Mouse (Mus musculus) myocyte (in vitro differentiated cells): ENCODE results near the gene Trabd2b.

Source experiments
- E2F4 ChIP-seq: IDR thresholded peaks from one replicate; pipeline ENCODE4 v1.6.1; 2011; ENCODE audit warnings: mild to moderate bottlenecking, control low read depth, moderate library complexity; ENCODE audit not compliant: insufficient read depth
- MAX ChIP-seq: IDR thresholded peaks from one replicate; pipeline ENCODE4 v1.6.1; 2011; ENCODE audit warnings: low read depth, mild to moderate bottlenecking, control low read depth
- MYOD1 ChIP-seq, 3 experiments: IDR thresholded peaks; one replicate each; pipeline ENCODE4 v1.6.1; 2011; ENCODE audit warnings: control low read depth in 2 of 3, low read depth in 2 of 3, mild to moderate bottlenecking in 2 of 3, moderate library complexity in 1 of 3; ENCODE audit not compliant: insufficient read length in 2 of 3, control insufficient read depth in 1 of 3
- MYOG ChIP-seq, 3 experiments: IDR thresholded peaks; one replicate each; pipeline ENCODE4 v1.6.1; 2011; ENCODE audit warnings: control low read depth in 2 of 3, low read depth in 2 of 3, mild to moderate bottlenecking in 2 of 3; ENCODE audit not compliant: insufficient read length in 2 of 3, control insufficient read depth in 1 of 3, insufficient read depth in 1 of 3
- POLR2A ChIP-seq: IDR thresholded peaks from one replicate; pipeline ENCODE4 v1.6.1; 2011; ENCODE audit warnings: low read depth, mild to moderate bottlenecking, control low read depth, moderate library complexity; ENCODE audit not compliant: insufficient read length
- POLR2AphosphoS2 ChIP-seq: IDR thresholded peaks from one replicate; pipeline ENCODE4 v1.6.1; 2011; ENCODE audit warnings: low read depth, control low read depth; ENCODE audit not compliant: insufficient read length
- REST ChIP-seq: IDR thresholded peaks from one replicate; pipeline ENCODE4 v1.6.1; 2011; ENCODE audit warnings: mild to moderate bottlenecking, control low read depth, moderate library complexity; ENCODE audit not compliant: insufficient read depth, insufficient read length
- SRF ChIP-seq: IDR thresholded peaks from one replicate; pipeline ENCODE4 v1.6.1; 2011; ENCODE audit warnings: low read depth; ENCODE audit not compliant: control insufficient read depth, insufficient read length
- TCF12 ChIP-seq: IDR thresholded peaks from one replicate; pipeline ENCODE4 v1.6.1; 2011; ENCODE audit warnings: mild to moderate bottlenecking, control low read depth; ENCODE audit not compliant: poor library complexity, insufficient read depth, severe bottlenecking
- TCF3 ChIP-seq: IDR thresholded peaks from one replicate; pipeline ENCODE4 v1.6.1; 2011; ENCODE audit warnings: low read depth, control low read depth; ENCODE audit not compliant: insufficient read length
- USF1 ChIP-seq: IDR thresholded peaks from one replicate; pipeline ENCODE4 v1.6.1; 2011; ENCODE audit warnings: low read depth, mild to moderate bottlenecking, control low read depth, moderate library complexity

DNA sequence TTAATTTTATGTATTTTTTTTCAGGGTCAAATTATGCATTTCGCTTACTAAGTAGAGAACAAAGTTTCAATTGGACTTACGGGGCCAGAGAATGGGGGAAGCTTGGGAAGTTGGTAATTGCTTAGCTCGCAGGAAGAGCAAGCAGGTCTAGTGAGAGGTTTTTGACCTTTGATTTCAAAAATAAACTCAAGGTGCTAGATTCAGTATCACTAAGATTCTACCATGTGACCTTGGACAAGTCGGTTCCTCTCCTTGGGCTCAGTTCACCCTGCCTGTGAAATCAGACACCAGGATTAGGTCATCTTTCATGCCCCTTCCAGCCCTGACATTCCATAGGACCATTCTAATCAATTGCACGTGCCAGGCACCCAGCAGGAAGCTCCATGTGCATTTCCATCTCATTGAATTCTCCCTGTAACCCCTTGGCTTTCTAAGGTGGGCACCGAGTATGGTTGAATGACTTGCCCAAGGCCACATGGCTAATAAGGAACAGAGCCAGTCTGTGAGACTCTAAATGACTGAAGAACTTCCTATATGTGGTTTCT is 5.4 kb downstream of the Trabd2b start:
- TF ChIP-seq POLR2A (no peak), MAX (no peak), MYOG (IDR thresholded peaks at IDR 0.05; ENCODE audit: control insufficient read depth in 1 of 3, insufficient read depth in 1 of 3, insufficient read length in 2 of 3, low read depth in 2 of 3) (no peak), E2F4 (no peak), POLR2AphosphoS2 (no peak), REST (no peak), MYOD1 (IDR thresholded peaks at IDR 0.05; ENCODE audit: control insufficient read depth in 1 of 3, insufficient read length in 2 of 3, low read depth in 2 of 3) (no peak), USF1 (no peak), TCF12 (no peak), TCF3 (no peak), SRF (no peak)
